8 mouse cellular contexts compared by ENCODE assay signal in the genomic region with DNA sequence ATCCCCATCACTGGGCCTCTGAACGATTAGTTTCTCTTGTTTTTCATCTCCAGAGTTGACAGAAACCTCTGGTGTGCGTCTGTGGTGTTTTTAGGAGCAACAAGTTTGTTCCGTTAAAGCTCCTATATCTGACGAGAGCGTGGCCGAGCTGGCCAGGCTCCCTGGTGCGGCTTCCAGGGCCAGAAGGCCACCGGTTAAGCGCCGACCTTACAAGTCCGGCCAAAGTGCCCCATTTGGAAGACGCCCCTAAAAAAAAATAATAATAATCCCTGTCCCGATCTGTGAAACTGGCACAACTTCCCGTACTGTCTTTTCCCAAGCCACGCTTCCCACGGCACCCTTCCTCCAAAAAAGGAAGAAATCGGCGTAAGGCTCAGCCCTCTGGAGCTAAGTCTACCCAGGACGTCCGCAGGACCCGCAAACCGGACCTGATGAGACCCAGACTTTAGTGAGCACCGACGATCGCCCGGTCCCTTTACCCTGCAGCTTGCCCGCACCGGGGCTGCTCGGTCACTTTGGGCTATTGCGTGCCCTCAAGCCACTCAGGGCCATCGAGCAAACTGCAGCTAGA. TPM values are rescaled to one million over a fixed set of nuclear protein-coding genes. Genes with fewer than 3 reads are reported as not detected.
A peak's percentile ranks its signal among the peaks of the same experiment; 100 is the strongest.
DNase-seq lines count a peak whose midpoint lies in the region; ATAC-seq lines count a peak whose summit lies in the region.

No protein-coding gene starts in this region.

- ATAC-seq in embryonic facial prominence, embryonic 11.5 days (replicated peaks; ENCODE audit: insufficient number of reproducible peaks, low FRiP score, low TSS enrichment, low read depth) = no peak
- ATAC-seq in hindbrain, embryonic 13.5 days (ENCODE audit: low FRiP score) = no peak; the same call in 1 of the 2 replicates
- ATAC-seq in liver, embryonic 16.5 days (ENCODE audit: low read depth) = no peak

- H3K9me3 ChIP-seq in embryonic facial prominence, embryonic 11.5 days (replicated peaks; ENCODE audit: control insufficient read depth, low read length) = no peaks in the 10 kb centered on the region
- no peaks in the 10 kb centered on the region for H3K9me3 ChIP-seq in hindbrain, embryonic 13.5 days
- no peaks in the 10 kb centered on the region for H3K9me3 ChIP-seq in liver, embryonic 16.5 days (replicated peaks; ENCODE audit: control insufficient read depth, low read length)

- peak overlapping the region; percentile 74 for H3K9ac ChIP-seq in embryonic facial prominence, embryonic 11.5 days (replicated peaks; ENCODE audit: low read length)
- H3K9ac ChIP-seq in hindbrain, embryonic 13.5 days = peak overlapping the region; percentile 77
- peak overlapping the region; percentile 84 for H3K9ac ChIP-seq in liver, embryonic 16.5 days (ENCODE audit: low read depth, low read length)

- intact Hi-C loops in left cerebral cortex, postnatal 14 days (cut with DNase I) = loop anchor here (10.0 kb wide), 1 partner anchor 170 kb away; no protein-coding TSS in a partner anchor

- under 1% methylated on average over 31 of the region's 31 CpGs for WGBS in embryonic facial prominence, embryonic 11.5 days
- WGBS in hindbrain, embryonic 13.5 days = 3% methylated on average over 31 of the region's 31 CpGs
- 2% methylated on average over 31 of the region's 31 CpGs for WGBS in liver, embryonic 16.5 days (ENCODE audit: insufficient replicate concordance)

- peak overlapping the region; percentile 70 for H3K4me3 ChIP-seq in embryonic facial prominence, embryonic 11.5 days (ENCODE audit: low read depth, low read length)
- H3K4me3 ChIP-seq in hindbrain, embryonic 13.5 days = peak overlapping the region; percentile 59
- peak overlapping the region; percentile 78 for H3K4me3 ChIP-seq in liver, embryonic 16.5 days (ENCODE audit: low read depth, low read length)

- H3K27ac ChIP-seq in embryonic facial prominence, embryonic 11.5 days (replicated peaks; ENCODE audit: low read depth, low read length) = peak overlapping the region; percentile 43; the same call in 1 of the 2 replicates
- 0 out of 2 replicates have a peak overlapping the region, but pooled peaks have one; percentile 42 for H3K27ac ChIP-seq in hindbrain, embryonic 13.5 days
- peak overlapping the region; percentile 85 for H3K27ac ChIP-seq in liver, embryonic 16.5 days (ENCODE audit: low read length)

- peak; percentile 36 for DNase-seq in thymus, postnatal 4 days
- DNase-seq in thymus, postnatal 36 days = no peak
- DNase-seq in embryonic facial prominence, embryonic 11.5 days (ENCODE audit: low spot score) = no peak
- DNase-seq in spleen, postnatal 36 days (ENCODE audit: low spot score in 2 of 2) = peak; percentile 14 to 34
- no peak for DNase-seq in left cerebral cortex, postnatal 14 days (ENCODE audit: low spot score in 2 of 2)
- DNase-seq in adipocyte (ENCODE audit: low spot score) = no peak

- H3K4me1 ChIP-seq in embryonic facial prominence, embryonic 11.5 days (ENCODE audit: control insufficient read depth, insufficient read depth, low read length) = no peaks in the 10 kb centered on the region
- peaks cover 38% of the 10 kb centered on the region for H3K4me1 ChIP-seq in hindbrain, embryonic 13.5 days (replicated peaks)
- peaks cover 56% of the 10 kb centered on the region for H3K4me1 ChIP-seq in liver, embryonic 16.5 days (ENCODE audit: control insufficient read depth, low read depth, low read length)

- no peaks in the 10 kb centered on the region for H3K27me3 ChIP-seq in embryonic facial prominence, embryonic 11.5 days (ENCODE audit: control insufficient read depth, insufficient read depth, low read length)
- H3K27me3 ChIP-seq in hindbrain, embryonic 13.5 days = peaks cover 27% of the 10 kb centered on the region
- peaks cover 2% of the 10 kb centered on the region for H3K27me3 ChIP-seq in liver, embryonic 16.5 days (ENCODE audit: control insufficient read depth, insufficient read depth, low read depth, low read length)

- H3K4me2 ChIP-seq in embryonic facial prominence, embryonic 11.5 days (ENCODE audit: low read depth, low read length) = peak overlapping the region; percentile 76
- peak overlapping the region; percentile 96 for H3K4me2 ChIP-seq in hindbrain, embryonic 13.5 days
- peak overlapping the region; percentile 97 for H3K4me2 ChIP-seq in liver, embryonic 16.5 days (ENCODE audit: low read depth, low read length)

- H3K36me3 ChIP-seq in embryonic facial prominence, embryonic 11.5 days (replicated peaks; ENCODE audit: control insufficient read depth, insufficient read depth, low read depth, low read length) = no peaks in the 10 kb centered on the region
- H3K36me3 ChIP-seq in hindbrain, embryonic 13.5 days = no peaks in the 10 kb centered on the region
- H3K36me3 ChIP-seq in liver, embryonic 16.5 days (ENCODE audit: control insufficient read depth, insufficient read depth) = no peaks in the 10 kb centered on the region

RNA-seq across cellular contexts. Expression of gene Rassf3, which starts 1.0 kb away (rescaled TPM):
- 20.6 and 21.4 TPM in 2 replicates for polyA plus RNA-seq in embryonic facial prominence, embryonic 11.5 days (2014; fragmentation: Nextera tagmentation; extraction: Ambion mirVana)
- polyA plus RNA-seq in hindbrain, embryonic 13.5 days (2015; fragmentation: Nextera tagmentation; extraction: Ambion mirVana) = 5.2 and 5.3 TPM in 2 replicates
- 12.1 and 13.3 TPM in 2 replicates for polyA plus RNA-seq in liver, embryonic 16.5 days (2015; fragmentation: Nextera tagmentation; extraction: Ambion mirVana)
- 10 to 100 TPM; 29.6 to 33.9 TPM for total RNA-seq in left cerebral cortex, postnatal 14 days (2021)

Comparison
In these comparisons a context has a peak if more than half of its experiments do, and no peak if none do; other contexts are left out.
1. DNase-seq: peak in thymus, postnatal 4 days (single experiment) and spleen, postnatal 36 days (2 of 2); none in thymus, postnatal 36 days (0 of 2), embryonic facial prominence, embryonic 11.5 days (single experiment), left cerebral cortex, postnatal 14 days (0 of 2) and adipocyte (single experiment).
2. Peak in every context shown above with its lines, with median percentiles within 50 percentile points of each other: H3K27ac ChIP-seq, H3K4me2 ChIP-seq, H3K4me3 ChIP-seq and H3K9ac ChIP-seq.